Mouse (Mus musculus) intestine, embryonic 14.5 days (tissue): ENCODE measurements around the gene Mxra8. TPM values are rescaled to one million over a fixed set of nuclear protein-coding genes. Genes with fewer than 3 reads are reported as not detected.

ENCODE experiments used
- microRNA-seq: library from miRNA; unstranded; fragments of <30 nt; microRNA quantifications from one replicate; pipeline ENCODE4, GENCODE M21; 2016
- polyA plus RNA-seq: library from polyadenylated mRNA; unstranded; fragments of >200 nt; fragmentation: Nextera tagmentation; extraction: Ambion mirVana; gene quantifications from 2 replicates; pipeline ENCODE4 v1.2.1, GENCODE M21; 2014

Mxra8 gene
- polyA plus RNA-seq, 1 experiment from 2014 or later, result 60.0 TPM

Small RNA genes lying within 50 kb of the gene (microRNA-seq; reads per million reads assigned to microRNA genes)
- gene Gm27743, result not detected

Other genes with a start within 250 kb of the Mxra8 start
- gene Slc35e2, start 238.3 kb upstream of the Mxra8 start, polyA plus RNA-seq, result 8.5 and 9.5 TPM in 2 replicates
- 48.7 and 52.6 TPM in 2 replicates for gene Cdk11b, start 214.8 kb upstream of the Mxra8 start, polyA plus RNA-seq
- gene Gm10563, start 194.3 kb upstream of the Mxra8 start, polyA plus RNA-seq, result not detected in 2 replicates
- gene Mmp23, start 186.3 kb upstream of the Mxra8 start, polyA plus RNA-seq, result 30.3 and 31.1 TPM in 2 replicates
- gene Mib2, start 170.5 kb upstream of the Mxra8 start, polyA plus RNA-seq, result 17.4 and 19.7 TPM in 2 replicates
- 2.0 and 3.1 TPM in 2 replicates for gene Fndc10, start 145.3 kb upstream of the Mxra8 start, polyA plus RNA-seq
- 149 and 151 TPM in 2 replicates for gene Ssu72, start 134.9 kb upstream of the Mxra8 start, polyA plus RNA-seq
- gene Tmem240, start 104.9 kb upstream of the Mxra8 start, polyA plus RNA-seq, result 0.55 and 0.60 TPM in 2 replicates
- 134 and 136 TPM in 2 replicates for gene Atad3a, start 78.6 kb upstream of the Mxra8 start, polyA plus RNA-seq
- gene Vwa1, start 65.0 kb upstream of the Mxra8 start, polyA plus RNA-seq, result 16.4 and 16.6 TPM in 2 replicates
- 0.55 and 0.69 TPM in 2 replicates for gene Tmem88b, start 53.8 kb upstream of the Mxra8 start, polyA plus RNA-seq
- gene Ankrd65, start 49.2 kb upstream of the Mxra8 start, polyA plus RNA-seq, result not detected in 2 replicates
- gene Mrpl20, start 36.8 kb upstream of the Mxra8 start, polyA plus RNA-seq, result 237 and 246 TPM in 2 replicates
- gene Ccnl2, start 27.2 kb upstream of the Mxra8 start, polyA plus RNA-seq, result 161 and 192 TPM in 2 replicates
- gene Aurkaip1, start 8.4 kb upstream of the Mxra8 start, polyA plus RNA-seq, result 133 and 151 TPM in 2 replicates
- 7.3 and 7.8 TPM in 2 replicates for gene Dvl1, start 7.7 kb downstream of the Mxra8 start, polyA plus RNA-seq
- 0.38 and 0.43 TPM in 2 replicates for gene Tas1r3, start 23.7 kb downstream of the Mxra8 start, polyA plus RNA-seq
- gene Cptp, start 29.8 kb downstream of the Mxra8 start, polyA plus RNA-seq, result 20.5 and 21.4 TPM in 2 replicates
- gene Ints11, start 29.9 kb downstream of the Mxra8 start, polyA plus RNA-seq, result 69.3 and 76.4 TPM in 2 replicates
- gene Pusl1, start 52.1 kb downstream of the Mxra8 start, polyA plus RNA-seq, result 55.6 and 55.9 TPM in 2 replicates
- gene Acap3, start 52.1 kb downstream of the Mxra8 start, polyA plus RNA-seq, result 16.2 and 16.6 TPM in 2 replicates
- gene Ube2j2, start 104.2 kb downstream of the Mxra8 start, polyA plus RNA-seq, result 114 and 124 TPM in 2 replicates
- 55.5 and 56.1 TPM in 2 replicates for gene C1qtnf12, start 122.6 kb downstream of the Mxra8 start, polyA plus RNA-seq
- gene B3galt6, start 153.0 kb downstream of the Mxra8 start, polyA plus RNA-seq, result 16.6 and 17.9 TPM in 2 replicates
- 157 and 165 TPM in 2 replicates for gene Sdf4, start 153.2 kb downstream of the Mxra8 start, polyA plus RNA-seq
- 0.50 and 0.56 TPM in 2 replicates for gene Tnfrsf4, start 174.2 kb downstream of the Mxra8 start, polyA plus RNA-seq
- gene Tnfrsf18, start 186.5 kb downstream of the Mxra8 start, polyA plus RNA-seq, result 1.6 and 2.0 TPM in 2 replicates
- gene Ttll10, start 219.7 kb downstream of the Mxra8 start, polyA plus RNA-seq, result 2.7 and 3.5 TPM in 2 replicates